Mouse (Mus musculus) Patski (cell line): ENCODE results near the gene Cfc1. TPM values are rescaled to one million over a fixed set of nuclear protein-coding genes. Genes with fewer than 3 reads are reported as not detected.

Experiments
- ATAC-seq: fragments of 100-300 bp; one replicate; pipeline ENCODE4 v1.8.0; 2021
- CTCF ChIA-PET: fragments of 350-600 bp; sonication (Branson Sonifier 250); formaldehyde crosslinking; loops from one replicate; lab custom pipeline; 2022; ENCODE audit warnings: inconsistent platforms; lab: Charles Lee
- POLR2A ChIA-PET: fragments of 350-600 bp; sonication (Branson Sonifier 250); formaldehyde crosslinking; loops from one replicate; lab custom pipeline; 2022; ENCODE audit warnings: antibody characterized with exemption, inconsistent platforms; lab: Charles Lee
- DNase-seq: peaks from one replicate; pipeline ENCODE4 v3.0.0-alpha.2; 2011; ENCODE audit warnings: low read depth, low spot score
- H3K27me3 ChIP-seq: fragments of 371-371 bp; one replicate; pipeline ENCODE4 v1.5.1; 2021
- CTCF ChIP-seq: fragments of 100-300 bp; IDR thresholded peaks from one replicate; pipeline ENCODE4 v1.5.1; 2021
- in situ Hi-C: fragments of 300-500 bp; cut with MboI; formaldehyde crosslinking; loops from 3 replicates; pipeline ENCODE4 v1.11.1; 2018; ENCODE audit warnings: low pct_unique_long_range_greater_than_20kb, mixed read lengths
- polyA plus RNA-seq: library from polyadenylated mRNA; unstranded; gene quantifications from one replicate; pipeline ENCODE4 v1.2.3, GENCODE M21; 2021

Cfc1 gene
- polyA plus RNA-seq, 1 experiment from 2014 or later, result not detected

DNA sequence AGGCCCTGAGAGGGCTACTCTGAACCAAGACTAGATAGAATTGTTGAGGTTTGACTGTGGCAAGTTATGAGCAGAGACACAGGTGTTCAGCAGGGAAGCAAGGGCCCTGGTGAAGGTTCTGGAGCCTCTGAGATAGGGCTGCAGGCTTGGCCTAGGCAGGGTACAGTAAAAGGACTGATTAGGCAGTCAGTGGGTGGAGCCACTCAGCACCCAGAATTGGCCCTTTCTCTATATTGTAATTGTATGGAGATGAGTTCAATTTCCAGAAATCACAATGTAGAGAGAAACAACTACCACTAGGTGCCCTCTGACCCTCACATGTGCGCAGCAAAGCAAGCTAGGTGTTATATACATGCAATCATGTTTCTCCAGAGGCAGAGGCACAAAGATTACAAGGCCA is 18.2 kb downstream of the Cfc1 start:
- no peak for TF ChIP-seq CTCF
- in situ Hi-C loops, result no loop called here
- DNase-seq (no peak), ATAC-seq (no peak)
- POLR2A ChIA-PET, result no interaction called here
- CTCF ChIA-PET, result no interaction called here
- peaks cover 5% of the 10 kb centered on the region for H3K27me3 ChIP-seq

DNA sequence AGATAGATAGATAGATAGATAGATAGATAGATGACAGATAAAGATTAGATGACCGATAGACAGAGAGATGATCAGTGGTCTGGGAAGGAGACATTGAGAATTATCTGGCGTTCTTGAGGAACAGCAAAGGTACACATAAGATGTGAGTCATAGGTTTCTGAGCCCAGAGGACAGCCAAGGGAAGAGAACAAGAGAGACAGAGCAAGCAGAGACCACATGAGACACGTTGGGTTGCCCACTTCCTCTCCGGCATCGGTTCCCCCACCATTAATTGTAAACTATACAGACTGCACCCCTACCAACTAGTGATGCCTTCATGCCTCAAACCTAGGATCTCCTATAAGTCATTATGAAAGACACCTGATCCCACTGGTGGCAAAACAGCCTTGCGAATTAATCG is 18.8 kb downstream of the Cfc1 start:
- no peak for TF ChIP-seq CTCF
- ChIA-PET POLR2A (no interaction called here), CTCF (no interaction called here)
- ATAC-seq, result no peak
- no peak for DNase-seq
- in situ Hi-C loops, result no loop called here
- H3K27me3 ChIP-seq, result peaks cover 5% of the 10 kb centered on the region

DNA sequence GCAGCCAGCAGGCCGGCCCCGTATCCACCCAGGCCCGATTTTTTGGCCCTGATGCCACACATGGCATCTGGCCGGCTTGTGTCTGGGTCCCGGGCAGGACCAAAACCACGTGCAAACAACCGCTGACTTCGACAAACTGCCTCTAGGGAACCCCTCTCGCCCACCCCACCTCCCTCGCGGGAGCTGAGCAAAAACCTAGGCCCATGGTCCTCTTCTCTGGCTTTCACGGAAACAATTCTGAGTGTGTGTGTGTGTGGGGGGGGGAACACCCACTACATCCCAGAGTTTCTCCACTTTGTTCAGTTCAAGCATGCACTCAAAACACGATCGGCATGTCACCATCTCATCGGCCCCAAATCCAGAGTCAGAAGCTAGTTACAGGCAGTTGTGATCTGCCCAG is 25.4 kb downstream of the Cfc1 start, which contains the start of gene Prss40:
TSS of gene Prss40 (minus strand) at position 101 of the 400 bp plus-strand sequence.
- peaks cover 10% of the 10 kb centered on the region for H3K27me3 ChIP-seq
- ChIA-PET POLR2A (no interaction called here), CTCF (no interaction called here)
- no peak for ATAC-seq
- in situ Hi-C loops, result no loop called here
- TF ChIP-seq CTCF, result no peak
- no peak for DNase-seq

DNA sequence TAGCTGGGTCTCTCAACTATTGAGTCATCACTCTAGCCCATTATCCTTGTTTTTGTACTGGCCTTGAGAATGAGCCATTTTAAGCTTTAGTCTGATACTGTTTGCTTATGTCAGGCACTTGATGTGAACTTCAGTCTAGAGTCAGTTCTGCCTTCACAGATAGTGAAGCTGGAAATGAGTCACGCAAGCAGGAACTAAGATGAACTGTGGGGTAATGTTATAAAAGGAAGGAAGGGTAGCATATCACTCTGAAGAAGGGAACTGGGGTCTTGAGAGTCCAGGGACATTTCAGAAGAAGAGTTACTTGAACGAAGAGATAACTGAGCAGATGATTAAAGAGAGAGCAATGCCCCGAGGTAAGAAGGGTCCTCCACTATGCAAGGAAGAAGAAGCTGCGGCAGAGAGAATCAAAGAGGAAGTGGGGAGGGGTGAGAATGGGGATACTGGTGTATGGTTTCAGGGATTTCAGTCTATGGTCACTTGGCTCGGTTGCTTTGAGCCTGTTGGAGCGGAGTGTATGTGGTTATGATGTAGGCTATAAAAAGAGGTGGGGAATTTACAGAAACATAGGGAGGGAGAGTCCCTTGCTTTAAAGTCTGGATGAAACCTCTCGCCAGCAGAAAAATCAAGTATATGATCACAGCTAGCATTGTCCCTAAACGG is 29.1 kb downstream of the Cfc1 start:
- DNase-seq (no peak), ATAC-seq (no peak)
- POLR2A ChIA-PET, result interaction anchor here (0.6 kb wide), 1 partner anchor 15 kb away, joined by 3 read pairs; the partner anchor contains the start of gene Amer3
- H3K27me3 ChIP-seq, result peaks cover 8% of the 10 kb centered on the region
- CTCF ChIA-PET, result no interaction called here
- no peak for TF ChIP-seq CTCF
- in situ Hi-C loops, result no loop called here

DNA sequence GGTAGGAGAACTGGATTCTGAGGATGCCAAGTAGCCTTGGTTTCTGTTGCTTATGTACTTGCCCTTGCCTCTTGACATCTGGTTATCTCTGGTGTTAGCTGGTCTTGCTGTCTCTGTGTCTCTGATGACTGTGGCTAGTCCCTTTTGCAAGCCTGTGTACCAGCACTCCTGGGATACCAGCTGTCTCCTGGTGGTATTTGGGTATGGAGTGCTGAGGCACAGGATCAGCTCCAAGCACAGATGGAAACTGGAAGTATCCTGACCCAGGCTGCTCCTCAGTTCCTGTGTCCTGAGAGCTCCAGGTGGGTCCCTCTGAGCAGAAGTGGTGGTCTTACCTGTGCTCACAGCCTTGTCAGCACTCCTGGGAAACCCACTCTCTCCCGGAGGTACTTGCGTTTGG is 32.7 kb downstream of the Cfc1 start:
- POLR2A ChIA-PET, result no interaction called here
- ATAC-seq (no peak), DNase-seq (no peak)
- H3K27me3 ChIP-seq, result peaks cover 5% of the 10 kb centered on the region
- in situ Hi-C loops, result no loop called here
- CTCF ChIA-PET, result no interaction called here
- no peak for TF ChIP-seq CTCF

DNA sequence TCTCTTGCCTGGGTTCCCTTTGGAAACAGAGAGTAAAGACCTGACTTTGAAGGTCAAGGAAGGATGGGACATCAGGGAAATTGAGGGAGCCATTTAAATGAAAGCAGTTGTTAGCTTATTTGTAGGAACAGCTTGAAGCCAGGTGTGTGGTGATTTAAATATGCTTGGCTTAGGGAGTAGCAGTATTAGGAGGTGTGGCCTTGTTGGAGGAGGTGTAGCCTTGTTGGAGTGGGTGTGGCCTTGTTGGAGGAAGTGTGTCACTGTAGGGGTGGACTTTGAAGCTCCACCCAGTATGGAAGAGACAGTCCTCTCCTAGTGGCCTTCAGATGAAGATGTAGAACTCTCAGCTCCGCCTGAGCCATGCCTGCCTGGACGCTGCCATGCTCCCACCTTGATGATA is 34.4 kb downstream of the Cfc1 start:
- ATAC-seq (no peak), DNase-seq (no peak)
- in situ Hi-C loops, result no loop called here
- POLR2A ChIA-PET, result no interaction called here
- CTCF ChIA-PET, result no interaction called here
- no peak for TF ChIP-seq CTCF
- peaks cover 1% of the 10 kb centered on the region for H3K27me3 ChIP-seq

DNA sequence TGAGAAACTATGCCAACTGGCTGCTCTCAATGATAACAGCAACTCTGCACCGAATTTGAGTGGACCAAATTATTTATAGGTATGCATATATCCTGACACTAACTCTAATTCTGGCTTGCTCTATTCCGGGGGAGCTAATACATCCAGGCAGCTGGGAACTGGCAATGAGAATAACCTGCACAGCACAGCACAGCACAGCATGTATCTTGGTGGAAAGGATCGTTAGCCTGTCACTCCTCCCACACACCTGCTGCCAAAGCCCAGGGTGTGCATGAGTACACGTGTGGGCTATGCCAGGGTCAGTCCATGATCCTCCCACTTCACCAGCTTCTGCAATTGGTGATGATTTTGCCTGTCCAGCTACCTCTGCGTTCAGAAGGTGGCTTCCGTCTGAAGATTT is 36.0 kb downstream of the Cfc1 start:
- in situ Hi-C loops, result no loop called here
- no peak for DNase-seq
- CTCF ChIA-PET, result no interaction called here
- POLR2A ChIA-PET, result no interaction called here
- H3K27me3 ChIP-seq, result peaks cover 13% of the 10 kb centered on the region
- ATAC-seq, result no peak
- no peak for TF ChIP-seq CTCF

DNA sequence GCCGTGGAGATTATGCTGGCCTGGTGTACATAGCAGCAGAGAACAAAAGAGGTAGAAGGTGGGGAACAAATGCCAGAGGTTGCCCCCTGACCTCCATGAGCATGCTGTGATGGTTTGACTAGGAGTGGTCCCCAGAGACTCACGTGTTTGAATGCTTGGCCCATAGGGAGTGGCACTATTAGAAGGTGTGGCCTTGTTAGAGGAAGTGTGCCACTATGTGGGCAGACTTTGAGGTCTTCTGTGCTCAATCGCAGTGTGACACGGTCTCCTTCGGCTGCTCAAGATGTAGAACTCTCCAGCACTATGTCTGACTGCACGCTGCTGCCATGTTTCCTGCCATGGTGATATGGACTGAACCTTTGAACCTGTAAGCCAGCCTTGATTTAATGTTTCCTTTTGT is 37.8 kb downstream of the Cfc1 start:
- TF ChIP-seq CTCF, result no peak
- in situ Hi-C loops, result no loop called here
- H3K27me3 ChIP-seq, result peaks cover 15% of the 10 kb centered on the region
- POLR2A ChIA-PET, result no interaction called here
- no peak for DNase-seq
- ATAC-seq, result no peak
- CTCF ChIA-PET, result no interaction called here

DNA sequence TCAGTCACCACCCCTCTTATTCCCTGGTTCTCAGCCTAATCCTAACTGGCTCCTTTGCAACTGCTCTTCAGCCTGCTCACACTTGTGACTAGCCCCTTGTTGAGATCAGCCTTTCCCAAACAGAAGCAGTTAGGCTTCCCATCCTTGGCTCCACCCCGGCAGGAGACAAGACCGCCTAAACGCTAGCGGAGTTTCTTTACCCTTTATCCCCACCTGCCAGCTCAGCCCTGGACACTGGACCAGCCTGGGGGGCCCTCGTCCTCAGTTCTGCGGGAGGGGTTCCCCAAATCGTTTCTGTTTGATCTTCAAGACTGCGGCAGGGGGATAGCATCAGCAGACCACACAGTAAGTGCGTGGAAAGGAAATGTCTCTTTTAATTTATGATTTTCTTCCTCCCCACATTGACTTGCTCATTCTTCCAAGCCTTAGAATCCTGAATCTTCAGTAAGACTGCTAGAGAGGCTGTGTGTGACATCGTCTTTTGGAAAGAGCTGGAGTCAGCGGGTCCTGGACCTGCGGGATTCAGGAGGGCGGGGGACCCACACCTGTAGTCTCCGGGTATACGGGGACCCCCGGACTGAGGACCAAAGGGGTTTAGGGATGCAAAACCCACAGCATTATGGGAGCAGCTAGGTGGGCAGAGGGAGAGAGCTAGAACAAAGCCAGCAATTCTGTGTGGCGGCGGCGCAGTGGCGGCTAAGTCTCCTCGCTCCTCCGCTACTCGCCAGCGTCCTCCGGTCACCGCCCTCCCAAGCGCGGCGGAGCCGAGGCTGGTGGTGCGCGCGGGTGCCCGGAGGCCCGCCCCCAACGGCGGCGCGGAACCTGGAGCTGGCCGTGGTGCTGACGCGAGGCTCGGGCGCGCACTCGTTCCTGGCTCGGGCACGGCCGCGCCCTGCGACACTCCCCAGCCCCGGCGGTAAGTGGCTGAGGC is 43.7 kb downstream of the Cfc1 start, which contains the start of gene Amer3:
TSS of gene Amer3 (plus strand) at position 807 of the 931 bp plus-strand sequence.
- in situ Hi-C loops, result no loop called here
- DNase-seq, result no peak
- no peak for TF ChIP-seq CTCF
- POLR2A ChIA-PET, result interaction anchor here (0.6 kb wide), 1 partner anchor 15 kb away, joined by 3 read pairs; no protein-coding TSS in a partner anchor
- CTCF ChIA-PET, result no interaction called here
- peaks cover 39% of the 10 kb centered on the region for H3K27me3 ChIP-seq
- peak; percentile 54 for ATAC-seq

DNA sequence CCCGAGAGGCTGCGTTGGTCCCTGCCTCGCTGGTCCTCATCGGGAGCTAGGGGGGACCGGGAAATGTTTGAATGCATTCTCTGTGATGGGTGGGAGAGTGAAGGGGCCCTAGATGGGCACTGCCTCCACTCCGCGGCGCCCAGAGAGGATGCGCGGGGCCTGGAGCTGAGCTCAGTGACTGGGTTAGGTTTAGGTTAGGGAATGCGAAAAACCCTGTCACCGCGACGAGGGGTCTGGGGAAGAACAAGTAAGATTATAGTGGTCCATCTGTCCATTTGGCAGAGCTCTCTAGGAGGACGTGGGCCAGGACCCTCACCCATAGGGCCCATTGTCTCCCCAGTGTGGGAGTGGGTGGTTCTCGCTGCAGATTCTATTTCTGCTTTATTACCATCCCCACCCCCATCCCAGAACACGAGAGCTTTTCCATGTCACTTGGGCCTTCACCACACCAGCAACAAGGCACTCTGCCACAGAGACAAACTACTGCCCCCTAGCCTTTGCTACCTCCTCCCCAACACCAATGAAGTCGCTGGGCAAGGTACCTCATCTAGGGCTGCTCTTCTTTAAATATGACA is 44.4 kb downstream of the Cfc1 start:
- no peak for DNase-seq
- POLR2A ChIA-PET, result interaction anchor here (0.6 kb wide), 1 partner anchor 16 kb away, joined by 3 read pairs; no protein-coding TSS in a partner anchor

More for the DNA sequence above, 44.4 kb downstream of the Cfc1 start:
- in situ Hi-C loops, result no loop called here
- no peak for TF ChIP-seq CTCF
- H3K27me3 ChIP-seq, result peaks cover 39% of the 10 kb centered on the region
- CTCF ChIA-PET, result no interaction called here
- ATAC-seq, result no peak
